Mouse (Mus musculus): ENCODE data around the gene Ugt1a6a. TPM values are rescaled to one million over a fixed set of nuclear protein-coding genes. Genes with fewer than 3 reads are reported as not detected.
"Not testable (repeated sequence)": the region's sequence is repeated elsewhere in the genome, so short reads cannot be mapped to it uniquely, and the experiment has no call there.

Gene Ugt1a6a
- total RNA-seq, 2 experiments from 2014 or later: 0.16 TPM; not detected in 1

GRCm38 (mm10) chr1:88206843-88207479 is 72.4 kb downstream of the Ugt1a6a start:
- intact Hi-C loops (cut with DNase I): no loop called here
- no peak for DNase-seq

DNA sequence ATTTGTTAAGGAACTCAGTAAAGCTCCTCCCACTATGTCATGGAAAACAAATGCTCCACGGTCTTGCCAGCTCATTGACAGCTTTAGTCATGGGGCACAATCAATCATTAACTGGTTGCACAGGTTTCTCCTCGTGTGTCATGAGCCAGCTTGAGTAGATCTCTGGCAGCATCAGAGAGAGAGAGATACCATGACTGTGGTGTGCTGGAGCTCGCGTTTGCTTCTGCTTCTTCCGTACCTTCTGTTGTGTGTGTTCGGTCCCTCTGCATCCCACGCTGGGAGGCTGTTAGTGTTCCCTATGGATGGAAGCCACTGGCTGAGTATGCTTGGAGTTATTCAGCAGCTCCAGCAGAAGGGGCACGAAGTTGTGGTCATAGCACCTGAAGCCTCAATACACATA is 77.2 kb downstream of the Ugt1a6a start, which contains the start of gene Ugt1a1:
Ugt1a1 (plus strand) TSS at position 148 of the 400 bp plus-strand sequence.
- no peak for DNase-seq
- intact Hi-C loops (cut with DNase I): no loop called here

DNA sequence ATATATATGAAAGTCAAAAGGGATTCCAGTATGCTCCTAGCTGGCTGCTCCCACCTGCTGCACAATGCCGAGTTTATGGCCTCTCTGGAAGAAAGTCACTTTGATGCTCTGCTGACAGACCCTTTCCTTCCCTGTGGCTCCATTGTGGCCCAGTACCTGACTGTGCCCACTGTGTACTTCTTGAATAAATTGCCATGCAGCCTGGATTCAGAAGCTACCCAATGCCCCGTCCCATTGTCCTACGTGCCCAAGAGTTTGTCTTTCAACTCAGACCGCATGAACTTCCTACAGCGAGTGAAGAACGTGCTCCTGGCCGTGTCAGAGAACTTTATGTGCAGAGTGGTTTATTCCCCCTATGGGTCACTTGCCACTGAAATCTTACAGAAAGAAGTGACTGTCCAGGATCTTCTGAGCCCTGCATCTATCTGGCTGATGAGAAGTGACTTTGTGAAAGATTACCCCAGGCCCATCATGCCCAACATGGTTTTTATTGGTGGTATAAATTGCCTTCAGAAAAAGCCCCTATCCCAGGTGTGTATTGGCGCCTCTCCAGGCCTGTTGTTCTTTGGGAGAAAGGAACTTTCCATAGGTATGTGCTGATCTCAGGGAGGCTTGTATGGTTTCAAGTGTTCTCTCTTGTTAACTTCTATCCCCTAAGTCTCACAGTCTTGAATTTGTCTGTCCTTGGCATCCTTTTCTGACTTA is 77.9 kb downstream of the Ugt1a6a start:
- intact Hi-C loops (cut with DNase I): no loop called here
- no peak for DNase-seq

- DNase-seq: no peak
- intact Hi-C loops (cut with DNase I): no loop called here
Observed at GRCm38 (mm10) chr1:88213061-88213460, 78.5 kb downstream of the Ugt1a6a start.

- intact Hi-C loops (cut with DNase I): no loop called here
- DNase-seq: no peak
Observed at GRCm38 (mm10) chr1:88213766-88214461, 79.3 kb downstream of the Ugt1a6a start.

DNA sequence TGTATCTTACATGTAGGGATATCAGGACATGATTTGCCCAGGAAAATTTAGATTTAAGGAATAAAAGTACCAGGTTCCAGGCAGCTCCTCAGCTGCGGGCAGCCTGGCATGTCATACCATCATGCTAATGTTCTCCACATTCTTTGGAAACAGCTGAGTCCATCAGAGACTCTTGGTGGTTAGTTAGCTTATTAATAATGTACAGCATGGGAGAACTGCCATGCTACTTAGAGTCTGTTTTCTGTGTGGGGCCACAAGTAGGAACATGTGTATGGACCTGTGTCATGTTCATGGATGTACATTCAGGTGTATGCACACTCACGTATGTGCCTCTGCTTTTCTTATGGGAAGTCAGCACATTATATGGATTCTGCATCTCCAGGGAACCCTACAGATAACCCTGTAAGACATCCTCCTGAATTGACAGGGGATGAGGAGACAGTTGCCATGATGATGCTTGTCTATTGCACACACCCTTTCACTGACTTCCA is 79.9 kb downstream of the Ugt1a6a start:
- no peak for DNase-seq
- intact Hi-C loops (cut with DNase I): no loop called here

DNA sequence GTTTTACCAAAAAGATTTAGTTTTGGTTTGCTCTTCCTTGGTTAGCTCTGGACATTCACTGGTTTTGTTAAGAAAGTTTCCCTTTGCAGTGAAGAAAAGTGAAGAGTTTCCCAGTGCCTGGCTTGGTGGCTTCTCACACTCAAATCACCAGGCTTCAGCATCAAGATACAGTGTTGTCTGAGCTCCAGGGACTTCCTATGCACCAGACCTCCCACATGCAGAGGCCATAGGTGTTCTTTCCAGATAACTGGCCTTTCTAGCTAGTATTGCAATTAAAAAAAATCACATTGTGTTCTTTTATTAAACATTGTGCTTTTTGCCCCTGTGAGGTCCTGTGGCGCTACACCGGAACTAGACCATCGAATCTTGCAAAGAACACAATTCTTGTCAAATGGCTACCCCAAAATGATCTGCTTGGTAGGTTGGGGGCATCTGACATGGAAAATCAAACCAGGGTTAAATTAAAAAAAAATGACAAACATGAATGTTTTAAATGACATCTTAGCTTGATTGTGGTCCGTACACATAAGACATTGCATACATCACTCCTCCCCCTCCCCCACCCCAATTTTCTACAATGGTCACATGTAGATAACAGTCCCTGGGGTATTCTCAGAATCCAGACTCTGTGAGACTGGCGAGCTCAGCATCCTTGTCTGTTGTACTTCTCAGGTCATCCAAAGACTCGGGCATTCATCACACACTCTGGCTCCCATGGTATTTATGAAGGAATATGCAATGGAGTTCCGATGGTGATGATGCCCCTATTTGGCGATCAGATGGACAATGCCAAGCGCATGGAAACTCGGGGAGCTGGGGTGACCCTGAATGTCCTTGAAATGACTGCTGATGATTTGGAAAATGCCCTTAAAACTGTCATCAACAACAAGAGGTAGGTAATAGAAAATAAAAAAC is 81.1 kb downstream of the Ugt1a6a start:
- intact Hi-C loops (cut with DNase I): no loop called here

DNA sequence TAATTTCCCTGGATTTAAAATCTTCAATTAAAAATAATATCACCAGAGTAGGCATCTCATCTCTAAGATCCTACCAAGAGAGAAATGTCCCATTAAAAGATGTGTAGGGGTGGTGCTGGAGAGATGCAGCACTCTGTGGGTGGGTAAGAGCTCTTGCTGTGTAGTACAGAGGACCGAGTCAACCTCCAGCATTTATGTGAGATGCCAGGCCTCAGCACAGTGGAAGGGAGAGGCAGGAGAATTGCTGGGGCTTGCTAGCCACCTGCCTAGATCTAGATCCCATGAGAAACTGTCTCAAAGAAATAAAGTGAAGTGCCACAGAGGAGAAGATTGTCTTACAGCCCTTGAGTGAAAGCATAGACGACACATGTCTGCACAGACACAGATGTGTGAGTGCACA is 81.9 kb downstream of the Ugt1a6a start:
- intact Hi-C loops (cut with DNase I): no loop called here
- DNase-seq: no peak

More for the DNA sequence above, 81.1 kb downstream of the Ugt1a6a start:
- DNase-seq: no peak

DNA sequence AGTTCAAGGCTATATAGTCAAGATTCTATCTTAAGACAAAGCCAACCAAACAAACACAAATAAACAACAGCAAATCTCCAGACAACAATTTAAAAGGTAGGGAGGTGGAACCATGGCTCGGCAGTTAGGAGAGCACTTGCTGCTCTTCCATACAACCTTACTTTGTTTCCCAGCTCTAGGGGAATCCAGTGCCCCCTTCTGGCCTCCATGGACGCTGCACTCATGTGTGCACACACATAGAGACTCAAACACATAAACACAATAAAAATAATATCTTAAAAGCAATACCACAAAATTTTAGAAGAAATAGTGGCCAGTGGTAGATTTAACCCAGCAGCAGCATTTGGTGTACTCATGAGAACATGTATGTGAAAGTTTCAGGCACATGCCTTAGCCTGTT is 82.5 kb downstream of the Ugt1a6a start:
- no peak for DNase-seq
- intact Hi-C loops (cut with DNase I): no loop called here

- intact Hi-C loops (cut with DNase I): no loop called here
- no peak for DNase-seq
Observed at GRCm38 (mm10) chr1:88217576-88217975, 83.0 kb downstream of the Ugt1a6a start.

DNA sequence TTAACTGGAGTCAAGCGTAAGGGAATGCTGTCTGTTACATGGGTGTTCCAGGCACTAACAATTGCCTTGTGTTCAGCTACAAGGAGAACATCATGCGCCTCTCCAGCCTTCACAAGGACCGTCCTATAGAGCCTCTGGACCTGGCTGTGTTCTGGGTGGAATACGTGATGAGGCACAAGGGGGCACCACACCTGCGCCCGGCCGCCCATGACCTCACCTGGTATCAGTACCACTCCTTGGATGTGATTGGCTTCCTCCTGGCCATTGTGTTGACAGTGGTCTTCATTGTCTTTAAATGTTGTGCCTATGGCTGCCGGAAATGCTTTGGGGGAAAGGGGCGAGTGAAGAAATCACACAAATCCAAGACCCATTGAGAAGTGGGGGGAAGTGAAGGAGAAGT is 83.4 kb downstream of the Ugt1a6a start:
- no peak for DNase-seq

GRCm38 (mm10) chr1:88218591-88218990 is 84.0 kb downstream of the Ugt1a6a start:
- no peak for DNase-seq
- intact Hi-C loops (cut with DNase I): no loop called here

More for the DNA sequence above, 83.4 kb downstream of the Ugt1a6a start:
- intact Hi-C loops (cut with DNase I): no loop called here

GRCm38 (mm10) chr1:88219054-88219453 is 84.4 kb downstream of the Ugt1a6a start:
- intact Hi-C loops (cut with DNase I): no loop called here
- DNase-seq: no peak

GRCm38 (mm10) chr1:88220336-88220735 is 85.7 kb downstream of the Ugt1a6a start:
- no peak for DNase-seq
- intact Hi-C loops (cut with DNase I): no loop called here

DNA sequence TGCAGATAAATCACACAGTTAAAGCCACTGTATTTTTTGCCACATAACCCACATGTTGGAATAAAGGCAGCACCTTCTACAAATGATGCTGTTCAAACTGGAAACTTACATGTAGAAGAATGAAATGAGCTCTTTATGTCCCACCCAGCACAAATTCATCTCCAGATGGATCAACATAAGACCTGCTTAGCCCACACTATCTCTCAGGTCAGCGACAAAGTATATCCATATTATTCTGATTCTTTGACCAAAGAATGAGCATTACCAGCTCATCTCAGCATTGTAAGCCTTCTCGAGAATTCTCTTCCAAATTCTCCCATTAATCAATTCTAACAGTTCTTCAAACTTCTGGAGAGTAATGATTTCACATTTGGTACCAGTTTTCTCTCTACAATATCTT is 87.6 kb downstream of the Ugt1a6a start:
- DNase-seq: no peak
- intact Hi-C loops (cut with DNase I): no loop called here

DNA sequence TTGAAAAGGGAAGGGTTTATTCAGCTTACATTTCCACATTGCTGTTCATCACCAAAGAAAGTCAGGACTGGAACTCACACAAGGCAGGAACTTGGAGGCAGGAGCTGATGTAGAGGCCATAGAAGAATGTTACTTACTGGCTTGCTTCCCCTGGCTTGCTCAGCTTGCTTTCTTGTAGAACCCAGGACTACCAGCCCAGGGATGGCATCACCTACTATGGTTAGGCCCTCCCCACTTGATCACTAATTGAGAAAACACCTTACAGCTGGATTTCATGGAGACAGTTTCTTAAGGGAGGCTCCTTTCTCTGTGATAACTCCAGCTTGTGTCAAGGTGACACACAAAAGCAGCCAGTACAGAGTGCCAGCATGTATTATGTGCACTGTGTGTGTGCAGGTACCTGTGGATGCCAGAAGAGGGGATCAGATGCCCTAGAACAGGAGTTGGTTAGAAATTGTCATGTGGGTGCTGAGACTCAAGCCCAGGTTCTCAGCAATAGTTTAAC is 88.5 kb downstream of the Ugt1a6a start:
- intact Hi-C loops (cut with DNase I); DNase-seq: not testable (repeated sequence)

DNA sequence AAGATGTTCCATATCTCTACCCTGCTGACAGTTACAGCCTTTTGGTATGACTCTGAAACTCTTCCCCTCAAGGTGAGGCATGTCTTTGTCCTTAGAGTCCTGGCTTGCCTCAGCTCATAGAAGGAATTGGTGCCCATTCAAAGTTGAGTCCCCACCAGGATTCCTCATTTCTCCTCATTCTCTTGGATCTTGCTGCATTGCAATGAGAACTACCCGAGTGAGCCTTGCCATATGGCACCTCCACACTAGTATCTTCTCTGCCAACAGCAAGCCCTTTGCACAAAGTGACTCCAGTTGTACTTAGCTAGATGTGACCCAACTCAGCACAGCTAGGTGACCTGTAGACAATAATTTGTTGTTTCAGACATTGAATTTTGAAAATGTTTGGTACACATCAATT is 89.0 kb downstream of the Ugt1a6a start:
- intact Hi-C loops (cut with DNase I): no loop called here
- DNase-seq: no peak

DNA sequence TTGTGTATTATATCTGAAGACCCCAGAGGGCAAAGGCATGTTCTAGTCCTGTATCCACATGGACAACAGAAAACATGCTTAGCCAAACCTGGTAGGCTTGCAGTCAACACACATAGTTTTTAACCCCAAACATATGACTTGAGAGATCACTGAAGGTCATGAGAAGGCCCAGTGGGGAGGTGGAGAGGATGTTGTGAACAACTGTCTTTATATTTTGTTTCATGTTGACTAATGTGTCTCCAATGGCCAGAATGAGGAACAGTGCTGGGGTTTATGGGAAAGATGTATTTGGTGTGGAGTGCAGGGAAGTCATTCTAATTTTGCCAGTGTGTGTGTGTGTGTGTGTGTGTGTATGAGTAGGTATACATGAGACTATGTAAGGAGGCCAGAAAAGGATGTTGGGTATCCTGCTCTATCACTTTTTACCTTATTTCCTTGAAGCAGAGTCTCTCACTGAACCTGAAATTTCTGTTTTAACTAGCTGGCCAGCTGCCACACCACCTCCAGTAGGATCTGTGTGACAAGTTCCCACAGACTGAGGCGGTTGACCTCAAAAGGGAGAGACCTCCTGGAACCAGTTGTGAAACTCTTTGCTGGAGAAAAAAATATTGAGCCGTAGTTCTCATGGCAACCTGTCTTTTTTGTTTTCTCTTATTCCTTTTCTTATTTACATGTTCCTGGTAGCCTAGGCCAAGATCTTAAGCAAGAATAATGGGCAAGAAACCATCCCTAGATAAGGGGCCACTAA is 89.6 kb downstream of the Ugt1a6a start:
- DNase-seq: no peak
- intact Hi-C loops (cut with DNase I): no loop called here

- intact Hi-C loops (cut with DNase I): not testable (repeated sequence)
Observed at GRCm38 (mm10) chr1:88225301-88225700, 90.7 kb downstream of the Ugt1a6a start.

DNA sequence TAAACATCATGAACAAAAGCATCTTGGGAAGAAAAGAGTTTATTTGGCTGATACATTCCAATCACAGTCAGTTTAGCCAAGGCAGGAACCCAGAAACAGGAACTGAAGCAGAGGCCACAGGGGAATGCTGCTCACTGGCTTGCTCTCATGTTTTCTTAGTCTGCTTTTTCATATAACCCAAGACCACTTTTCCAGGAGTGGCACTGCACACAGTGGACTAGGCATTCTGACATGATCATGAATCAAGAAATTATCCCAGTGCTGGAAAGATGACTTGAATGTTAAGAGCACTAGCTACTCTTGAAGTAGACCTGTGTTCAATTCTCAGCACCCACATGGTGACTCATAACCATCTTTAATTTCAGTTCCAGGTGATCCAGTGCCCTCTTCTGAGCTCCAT is 91.1 kb downstream of the Ugt1a6a start:
- intact Hi-C loops (cut with DNase I): no loop called here
- no peak for DNase-seq

More at GRCm38 (mm10) chr1:88225301-88225700, 90.7 kb downstream of the Ugt1a6a start:
- not testable (repeated sequence) for DNase-seq
